Mouse (Mus musculus) telencephalon, adult 2 months (tissue): ENCODE results near the gene Ehd4.

Experiments
- DNase-seq: peaks from one replicate; pipeline ENCODE4 v3.0.0-alpha.2; 2011; ENCODE audit warnings: low read depth, low spot score

Gene Ehd4

DNA sequence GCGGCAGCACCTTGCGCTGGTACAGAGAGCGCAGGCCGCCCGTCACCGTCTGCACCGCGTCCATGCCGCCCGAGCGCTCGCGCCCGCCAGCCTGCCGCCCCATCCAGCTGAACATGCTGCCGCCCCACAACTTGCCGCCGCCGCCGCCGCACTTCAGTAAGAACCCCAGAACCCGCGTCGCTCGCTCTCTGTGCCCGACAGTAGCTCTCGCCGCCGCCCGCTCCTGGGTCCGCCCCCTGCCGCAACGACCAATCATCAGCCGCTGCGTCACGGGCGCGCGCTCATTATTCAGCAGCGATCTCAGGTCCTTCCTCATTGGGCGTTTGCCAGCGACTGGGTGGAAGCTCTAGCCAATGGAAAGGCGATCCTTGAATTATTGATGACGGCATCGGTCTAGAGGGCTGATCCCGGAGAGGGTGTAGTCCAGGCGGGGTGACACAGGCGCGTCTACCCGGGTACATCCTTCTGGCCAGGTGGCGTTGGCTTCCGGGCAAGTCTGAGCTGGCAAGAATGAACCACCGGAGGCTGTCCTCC lies at the start of gene Ehd4:
TSS of gene Ehd4 (minus strand) at position 246 of the 534 bp plus-strand sequence.
- peak; percentile 94 for DNase-seq

GRCm38 (mm10) chr2:120203742-120204141 lies 49.3 kb upstream of the Ehd4 start:
- DNase-seq = no peak

GRCm38 (mm10) chr2:120200077-120200476 lies 45.7 kb upstream of the Ehd4 start:
- DNase-seq = no peak

DNA sequence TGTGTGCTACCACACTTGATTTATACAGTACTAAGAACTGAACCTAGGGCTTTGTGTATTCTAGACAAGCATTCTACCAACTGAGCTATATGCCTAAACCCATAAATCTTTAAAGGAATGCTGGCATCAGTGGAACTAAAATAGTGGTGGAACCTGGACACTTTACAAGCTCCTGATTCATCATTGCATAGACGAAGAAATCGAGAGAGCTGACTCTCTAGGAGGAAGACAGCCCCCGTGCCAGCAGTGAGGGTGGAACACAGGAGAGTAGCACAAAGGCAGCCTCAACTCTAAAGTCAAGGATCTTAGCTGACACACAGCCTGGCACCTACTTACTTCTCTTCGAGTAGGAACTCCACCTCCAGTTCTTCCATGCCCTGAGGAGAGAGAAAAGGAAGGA lies 33.8 kb upstream of the Ehd4 start:
- DNase-seq = no peak

GRCm38 (mm10) chr2:120187583-120187982 lies 33.2 kb upstream of the Ehd4 start:
- DNase-seq = no peak

DNA sequence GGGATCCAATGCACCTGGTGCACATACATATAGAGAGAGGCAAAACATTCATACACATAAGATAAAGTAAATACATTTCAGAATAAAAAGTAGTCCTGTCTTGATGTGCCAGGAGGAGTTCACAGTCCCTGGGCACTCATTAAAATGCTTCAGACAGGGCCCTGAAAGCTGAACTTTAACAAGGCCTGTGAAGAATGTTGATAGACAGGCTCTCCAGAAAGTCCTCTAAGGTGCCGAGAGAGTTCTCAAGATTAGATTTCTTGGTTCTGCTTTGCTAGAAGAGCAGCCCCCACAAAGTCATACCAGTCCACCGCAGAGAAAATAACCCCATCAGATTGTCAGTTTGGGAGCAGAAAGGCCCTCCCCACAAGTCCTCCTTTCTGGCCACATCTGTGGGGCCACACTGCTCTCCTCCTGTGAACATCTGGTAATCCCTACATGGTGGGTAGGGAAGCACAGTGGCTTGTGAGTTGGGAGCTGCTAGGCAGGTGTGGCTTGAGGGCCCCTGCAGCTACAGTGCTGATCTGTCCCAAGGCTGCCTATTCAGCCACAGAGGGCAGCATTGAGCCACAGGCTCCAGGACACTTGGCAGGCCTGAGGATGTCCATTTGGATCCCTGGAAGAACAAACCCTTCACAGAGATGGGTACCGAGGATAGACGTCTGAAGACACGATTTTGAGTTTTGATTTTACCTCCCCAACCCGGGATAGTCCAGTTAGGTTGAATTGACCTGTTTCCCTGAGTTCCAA lies 31.3 kb upstream of the Ehd4 start:
- DNase-seq = no peak

GRCm38 (mm10) chr2:120178936-120179335 lies 24.5 kb upstream of the Ehd4 start:
- no peak for DNase-seq

GRCm38 (mm10) chr2:120173718-120174117 lies 19.3 kb upstream of the Ehd4 start:
- DNase-seq = no peak

GRCm38 (mm10) chr2:120171362-120171761 lies 17.0 kb upstream of the Ehd4 start:
- no peak for DNase-seq

GRCm38 (mm10) chr2:120170726-120171125 lies 16.3 kb upstream of the Ehd4 start:
- DNase-seq = no peak

GRCm38 (mm10) chr2:120169382-120169781 lies 15.0 kb upstream of the Ehd4 start:
- no peak for DNase-seq

DNA sequence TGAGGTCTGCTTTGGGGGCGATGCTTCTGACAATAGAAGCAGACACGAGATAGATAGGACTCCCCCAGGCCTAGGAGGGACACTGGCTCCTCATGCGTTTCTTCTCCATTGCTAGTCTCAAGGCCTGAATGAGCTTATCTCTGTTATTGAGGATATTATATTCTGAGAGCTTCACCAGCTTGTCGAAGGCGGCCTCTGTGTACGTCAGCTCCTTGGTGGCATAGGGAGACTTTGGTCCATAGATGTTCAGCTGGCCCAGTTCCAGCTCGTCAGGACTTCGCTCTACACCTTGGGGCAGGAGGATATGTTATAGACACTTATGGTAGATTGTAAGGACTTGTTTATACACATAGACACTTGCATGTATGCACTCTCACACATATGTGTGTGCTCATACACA lies 13.4 kb upstream of the Ehd4 start:
- no peak for DNase-seq

GRCm38 (mm10) chr2:120165474-120165873 lies 11.1 kb upstream of the Ehd4 start:
- DNase-seq = no peak

DNA sequence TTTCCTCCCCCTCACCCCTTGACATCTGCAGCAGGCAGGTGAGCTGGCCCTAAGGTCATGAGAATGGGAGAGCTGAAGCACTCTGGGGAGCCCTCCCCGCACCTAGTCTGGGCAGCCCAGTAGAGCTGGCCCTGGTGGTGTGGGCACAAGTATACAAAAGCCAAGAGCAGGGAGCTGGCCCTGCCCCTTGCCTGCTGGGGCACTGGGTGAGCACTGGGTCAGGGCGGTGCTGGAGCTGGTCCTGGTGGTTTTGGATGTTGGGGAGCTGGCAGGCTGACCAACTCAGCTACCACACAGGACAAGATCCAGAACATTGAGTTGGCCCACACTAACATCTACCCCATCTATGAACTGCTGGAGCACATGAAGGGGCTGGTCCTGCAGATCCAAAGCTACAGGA lies 5.0 kb upstream of the Ehd4 start:
- no peak for DNase-seq

- no peak for DNase-seq
Observed at GRCm38 (mm10) chr2:120158846-120159245, 4.4 kb upstream of the Ehd4 start.

GRCm38 (mm10) chr2:120158016-120158415 lies 3.6 kb upstream of the Ehd4 start:
- no peak for DNase-seq

DNA sequence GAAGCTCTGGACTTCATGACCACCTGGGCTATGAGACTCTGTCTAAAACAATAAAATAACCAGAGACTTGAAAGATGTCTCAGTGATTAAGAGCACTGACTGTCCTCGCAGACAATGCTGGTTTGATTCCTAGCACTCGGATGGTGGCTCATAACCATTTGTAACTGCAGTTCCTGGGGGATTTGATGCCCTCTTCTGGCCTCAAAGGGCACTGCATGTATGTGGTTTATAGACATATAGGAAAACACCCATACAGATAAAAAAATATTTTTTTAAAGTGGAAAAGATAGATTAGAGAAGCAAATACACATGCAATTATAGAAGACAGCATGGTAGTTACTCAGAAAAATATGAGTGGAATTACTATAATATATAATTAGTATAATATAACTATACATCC lies 3.2 kb upstream of the Ehd4 start:
- no peak for DNase-seq

- DNase-seq = no peak
Observed at GRCm38 (mm10) chr2:120153586-120154360, 633 bp downstream of the Ehd4 start.

DNA sequence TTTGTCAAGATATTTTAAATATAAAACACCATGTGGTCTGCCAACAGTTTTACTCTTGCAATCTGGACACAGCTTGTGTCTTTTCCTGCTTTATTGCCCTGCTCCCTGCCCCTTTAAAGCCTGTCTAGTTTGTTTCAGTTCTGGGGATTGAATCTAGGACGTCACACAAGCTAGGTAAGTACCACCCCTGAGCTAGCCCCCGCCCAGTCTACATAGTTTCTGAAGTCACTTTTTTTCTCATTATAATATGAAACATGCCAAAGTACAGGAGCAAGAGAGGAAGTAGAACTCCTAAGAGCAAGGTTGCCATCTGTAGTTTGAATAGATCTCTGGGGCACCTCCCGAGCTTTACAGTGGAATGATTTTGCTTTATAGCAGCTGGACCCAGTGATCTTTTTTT lies 3.8 kb downstream of the Ehd4 start:
- DNase-seq = no peak

DNA sequence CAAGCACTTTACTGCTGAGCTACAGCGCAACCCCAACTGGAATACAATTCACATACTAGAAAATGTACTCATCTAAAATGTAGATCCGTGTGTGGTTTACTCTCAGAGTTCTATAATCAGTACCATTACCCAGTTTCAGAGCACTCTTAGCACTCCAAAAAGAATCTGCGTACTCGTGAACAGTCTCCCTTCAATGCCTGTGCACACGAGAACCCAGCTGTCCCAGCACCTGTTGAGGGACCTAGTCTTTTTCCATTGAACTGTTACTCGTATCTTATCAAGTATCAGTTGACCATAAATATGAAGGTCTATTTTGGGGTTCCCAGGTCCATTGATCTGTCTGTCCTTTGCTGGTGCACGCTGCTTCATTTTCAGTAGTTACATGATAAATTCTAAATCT lies 4.8 kb downstream of the Ehd4 start:
- DNase-seq = no peak

GRCm38 (mm10) chr2:120147999-120148398 lies 6.4 kb downstream of the Ehd4 start:
- DNase-seq = no peak

DNA sequence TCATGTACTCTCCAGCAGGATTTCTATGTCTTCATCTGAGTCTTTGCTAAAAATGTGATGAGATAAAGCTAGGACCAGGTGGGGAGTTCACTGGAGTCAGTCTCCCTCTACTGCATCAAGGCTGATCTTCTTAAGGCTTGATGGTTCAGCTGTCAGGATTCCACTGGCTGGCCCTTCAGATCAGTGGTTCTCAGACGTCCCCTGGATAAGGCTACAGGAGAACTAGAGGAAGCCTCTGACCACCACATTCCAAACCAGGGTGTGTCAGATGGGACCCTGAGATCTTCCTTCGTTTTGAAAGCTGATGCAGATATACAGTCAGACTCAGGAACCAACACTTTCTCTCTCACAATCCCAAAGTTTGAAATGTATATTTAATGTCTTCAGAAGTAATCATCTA lies 7.0 kb downstream of the Ehd4 start:
- DNase-seq = no peak

GRCm38 (mm10) chr2:120146543-120146942 lies 7.9 kb downstream of the Ehd4 start:
- DNase-seq = no peak
